Mouse (Mus musculus) Patski (cell line): ENCODE results near the gene Rxra. TPM values are rescaled to one million over a fixed set of nuclear protein-coding genes. Genes with fewer than 3 reads are reported as not detected.

Source experiments
- ATAC-seq: fragments of 100-300 bp; one replicate; pipeline ENCODE4 v1.8.0; 2021
- CTCF ChIA-PET: fragments of 350-600 bp; sonication (Branson Sonifier 250); formaldehyde crosslinking; loops from one replicate; lab custom pipeline; 2022; ENCODE audit warnings: inconsistent platforms; lab: Charles Lee
- POLR2A ChIA-PET: fragments of 350-600 bp; sonication (Branson Sonifier 250); formaldehyde crosslinking; loops from one replicate; lab custom pipeline; 2022; ENCODE audit warnings: antibody characterized with exemption, inconsistent platforms; lab: Charles Lee
- DNase-seq: peaks from one replicate; pipeline ENCODE4 v3.0.0-alpha.2; 2011; ENCODE audit warnings: low read depth, low spot score
- H3K27me3 ChIP-seq: fragments of 371-371 bp; one replicate; pipeline ENCODE4 v1.5.1; 2021
- CTCF ChIP-seq: fragments of 100-300 bp; IDR thresholded peaks from one replicate; pipeline ENCODE4 v1.5.1; 2021
- in situ Hi-C: fragments of 300-500 bp; cut with MboI; formaldehyde crosslinking; loops from 3 replicates; pipeline ENCODE4 v1.11.1; 2018; ENCODE audit warnings: low pct_unique_long_range_greater_than_20kb, mixed read lengths
- polyA plus RNA-seq: library from polyadenylated mRNA; unstranded; gene quantifications from one replicate; pipeline ENCODE4 v1.2.3, GENCODE M21; 2021

Rxra gene
- polyA plus RNA-seq, 1 experiment from 2014 or later = 31.1 TPM

- ATAC-seq (no peak), DNase-seq (no peak)
- ChIA-PET CTCF (interaction anchor here (1.1 to 5.1 kb wide), 7 partner anchors 19 to 115 kb away, joined by 3 to 20 read pairs (median 4); partner anchors contain the start of gene Col5a1), POLR2A (interaction anchor here (0.6 to 1.4 kb wide), 3 partner anchors 90 to 114 kb away, joined by 3 read pairs; partner anchors contain the start of gene Col5a1)
- in situ Hi-C loops = loop anchor here (5.0 to 25.0 kb wide), 4 partner anchors 113 to 638 kb away; partner anchors contain the start of genes Col5a1 and Olfm1
- no peaks in the 10 kb centered on the region for H3K27me3 ChIP-seq
- TF ChIP-seq CTCF = no peak
Measured at GRCm38 (mm10) chr2:27773980-27774730, 97.9 kb downstream of the Rxra start.

- ChIA-PET POLR2A (no interaction called here), CTCF (interaction anchor here (1.1 to 5.1 kb wide), 8 partner anchors 18 to 116 kb away, joined by 3 to 20 read pairs (median 4); partner anchors contain the start of gene Col5a1)
- in situ Hi-C loops = loop anchor here (5.0 kb wide), 1 partner anchor 87 kb away; no protein-coding TSS in a partner anchor
- DNase-seq (no peak), ATAC-seq (no peak)
- no peak for TF ChIP-seq CTCF
- H3K27me3 ChIP-seq = no peaks in the 10 kb centered on the region
Measured at GRCm38 (mm10) chr2:27775006-27775405, 98.8 kb downstream of the Rxra start.

- no peak for TF ChIP-seq CTCF
- ChIA-PET POLR2A (no interaction called here), CTCF (interaction anchor here (1.1 to 5.1 kb wide), 7 partner anchors 18 to 116 kb away, joined by 3 to 20 read pairs (median 4); no protein-coding TSS in a partner anchor)
- H3K27me3 ChIP-seq = no peaks in the 10 kb centered on the region
- no peak for ATAC-seq
- DNase-seq = no peak
- in situ Hi-C loops = loop anchor here (5.0 kb wide), 1 partner anchor 87 kb away; no protein-coding TSS in a partner anchor
Measured at GRCm38 (mm10) chr2:27775625-27776024, 99.4 kb downstream of the Rxra start.

- ChIA-PET CTCF (interaction anchor here (0.9 to 2.1 kb wide), 2 partner anchors 12 to 110 kb away, joined by 3 to 9 read pairs; no protein-coding TSS in a partner anchor), POLR2A (interaction anchor here (0.7 kb wide), 1 partner anchor 840 kb away, joined by 5 read pairs; no protein-coding TSS in a partner anchor)
- DNase-seq = no peak
Measured at GRCm38 (mm10) chr2:27777756-27778155, 101.5 kb downstream of the Rxra start.

GRCm38 (mm10) chr2:27778289-27778688, 102.0 kb downstream of the Rxra start:
- no peak for DNase-seq
- TF ChIP-seq CTCF = no peak
- no peak for ATAC-seq
- in situ Hi-C loops = loop anchor here (5.0 kb wide), 1 partner anchor 84 kb away; no protein-coding TSS in a partner anchor
- H3K27me3 ChIP-seq = no peaks in the 10 kb centered on the region
- ChIA-PET POLR2A (no interaction called here), CTCF (interaction anchor here (0.9 to 2.1 kb wide), 2 partner anchors 12 to 109 kb away, joined by 3 to 9 read pairs; no protein-coding TSS in a partner anchor)

More at GRCm38 (mm10) chr2:27777756-27778155, 101.5 kb downstream of the Rxra start:
- no peaks in the 10 kb centered on the region for H3K27me3 ChIP-seq
- no peak for TF ChIP-seq CTCF
- in situ Hi-C loops = loop anchor here (5.0 kb wide), 1 partner anchor 85 kb away; no protein-coding TSS in a partner anchor
- no peak for ATAC-seq

- ChIA-PET POLR2A (no interaction called here), CTCF (interaction anchor here (2.1 kb wide), 1 partner anchor 108 kb away, joined by 9 read pairs; no protein-coding TSS in a partner anchor)
- ATAC-seq (no peak), DNase-seq (no peak)
- in situ Hi-C loops = loop anchor here (5.0 kb wide), 1 partner anchor 83 kb away; no protein-coding TSS in a partner anchor
- no peaks in the 10 kb centered on the region for H3K27me3 ChIP-seq
- no peak for TF ChIP-seq CTCF
Measured at GRCm38 (mm10) chr2:27779291-27779866, 103.1 kb downstream of the Rxra start.

- H3K27me3 ChIP-seq = no peaks in the 10 kb centered on the region
- ChIA-PET CTCF (no interaction called here), POLR2A (no interaction called here)
- in situ Hi-C loops = no loop called here
- no peak for ATAC-seq
- no peak for DNase-seq
- TF ChIP-seq CTCF = no peak
Measured at GRCm38 (mm10) chr2:27780162-27780561, 103.9 kb downstream of the Rxra start.

- DNase-seq = no peak
- no peak for TF ChIP-seq CTCF
- CTCF ChIA-PET = interaction anchor here (0.8 kb wide), 1 partner anchor 10 kb away, joined by 4 read pairs; no protein-coding TSS in a partner anchor
- H3K27me3 ChIP-seq = no peaks in the 10 kb centered on the region
- in situ Hi-C loops = no loop called here
- POLR2A ChIA-PET = no interaction called here
- no peak for ATAC-seq
Measured at GRCm38 (mm10) chr2:27785363-27785762, 109.1 kb downstream of the Rxra start.

GRCm38 (mm10) chr2:27785973-27786417, 109.8 kb downstream of the Rxra start:
- no peak for TF ChIP-seq CTCF
- in situ Hi-C loops = no loop called here
- no peak for DNase-seq
- H3K27me3 ChIP-seq = no peaks in the 10 kb centered on the region
- ATAC-seq = peak; percentile 31
- POLR2A ChIA-PET = no interaction called here
- CTCF ChIA-PET = interaction anchor here (0.8 to 1.2 kb wide), 2 partner anchors 9 to 21 kb away, joined by 3 to 4 read pairs; no protein-coding TSS in a partner anchor

GRCm38 (mm10) chr2:27791571-27791970, 115.3 kb downstream of the Rxra start:
- no peak for ATAC-seq
- ChIA-PET CTCF (no interaction called here), POLR2A (interaction anchor here (0.6 kb wide), 1 partner anchor 100 kb away, joined by 3 read pairs; no protein-coding TSS in a partner anchor)
- DNase-seq = no peak
- in situ Hi-C loops = no loop called here
- no peaks in the 10 kb centered on the region for H3K27me3 ChIP-seq
- TF ChIP-seq CTCF = no peak
